Mouse (Mus musculus): ENCODE results near the gene Gm21312.
"Not testable (repeated sequence)": the region's sequence is repeated elsewhere in the genome, so short reads cannot be mapped to it uniquely, and the experiment has no call there.

- not testable (repeated sequence) for TF ChIP-seq ZC3H11A (IDR thresholded peaks at IDR 0.05; ENCODE audit: borderline replicate concordance, low read depth, low read length); CHD2 (IDR thresholded peaks at IDR 0.05; ENCODE audit: low read depth, low read length); HCFC1 (IDR thresholded peaks at IDR 0.05; ENCODE audit: borderline replicate concordance, insufficient read depth, low read length)
Observed at GRCm38 (mm10) chr10:104142687-104143086, 34.1 kb upstream of the Gm21312 start, which contains the start of gene Gm21293.

Data from ES-E14 (cell line).